Mouse (Mus musculus): Measurements from ENCODE around the gene Tspyl3.

GRCm38 (mm10) chr2:153209286-153209685, 16.0 kb downstream of the Tspyl3 start:
- no peak for TF ChIP-seq EP300 (IDR thresholded peaks at IDR 0.05; ENCODE audit: low read depth in 1 of 2, low read length in 2 of 2)
- no peak for TF ChIP-seq POLR2A (IDR thresholded peaks at IDR 0.05; ENCODE audit: control insufficient read depth in 1 of 2, insufficient read depth in 1 of 2, low read depth in 1 of 2, low read length in 2 of 2, poor library complexity in 1 of 2)
- no peak for TF ChIP-seq CTCF (IDR thresholded peaks at IDR 0.05 in 2 of 3, conservative IDR thresholded peaks at IDR 0.05 in 1 of 3; ENCODE audit: control insufficient read depth in 1 of 3, insufficient read depth in 1 of 3, low read depth in 2 of 3, low read length in 3 of 3, poor library complexity in 1 of 3, severe bottlenecking in 1 of 3)
- TF ChIP-seq POLR2AphosphoS5 (IDR thresholded peaks at IDR 0.05; ENCODE audit: borderline replicate concordance, low read depth, low read length), result no peak
- no peak for TF ChIP-seq MAFK (IDR thresholded peaks at IDR 0.05; ENCODE audit: borderline replicate concordance, low read depth, low read length)
- no peak for TF ChIP-seq MYC (IDR thresholded peaks at IDR 0.05; ENCODE audit: low read depth, low read length)
- no peak for TF ChIP-seq E2F4 (IDR thresholded peaks at IDR 0.05; ENCODE audit: borderline replicate concordance, low read depth, low read length)
- no peak for TF ChIP-seq MAX (IDR thresholded peaks at IDR 0.05; ENCODE audit: low read length)
- TF ChIP-seq UBTF (IDR thresholded peaks at IDR 0.05; ENCODE audit: borderline replicate concordance, insufficient read depth, low read depth, low read length), result no peak
- TF ChIP-seq GATA1 (IDR thresholded peaks at IDR 0.05; ENCODE audit: low read depth, low read length), result no peak
- TF ChIP-seq MXI1 (IDR thresholded peaks at IDR 0.05; ENCODE audit: low read depth, low read length), result no peak
- no peak for TF ChIP-seq POLR2AphosphoS2 (IDR thresholded peaks at IDR 0.05; ENCODE audit: low read length)
- TF ChIP-seq ZKSCAN1 (IDR thresholded peaks at IDR 0.05; ENCODE audit: low read depth, low read length), result no peak
- no peak for TF ChIP-seq TBP (IDR thresholded peaks at IDR 0.05; ENCODE audit: low read depth, low read length)
